Mouse (Mus musculus): ENCODE measurements around the gene Crcp.
"Not testable (repeated sequence)": the region's sequence is repeated elsewhere in the genome, so short reads cannot be mapped to it uniquely, and the experiment has no call there.

Crcp gene

DNA sequence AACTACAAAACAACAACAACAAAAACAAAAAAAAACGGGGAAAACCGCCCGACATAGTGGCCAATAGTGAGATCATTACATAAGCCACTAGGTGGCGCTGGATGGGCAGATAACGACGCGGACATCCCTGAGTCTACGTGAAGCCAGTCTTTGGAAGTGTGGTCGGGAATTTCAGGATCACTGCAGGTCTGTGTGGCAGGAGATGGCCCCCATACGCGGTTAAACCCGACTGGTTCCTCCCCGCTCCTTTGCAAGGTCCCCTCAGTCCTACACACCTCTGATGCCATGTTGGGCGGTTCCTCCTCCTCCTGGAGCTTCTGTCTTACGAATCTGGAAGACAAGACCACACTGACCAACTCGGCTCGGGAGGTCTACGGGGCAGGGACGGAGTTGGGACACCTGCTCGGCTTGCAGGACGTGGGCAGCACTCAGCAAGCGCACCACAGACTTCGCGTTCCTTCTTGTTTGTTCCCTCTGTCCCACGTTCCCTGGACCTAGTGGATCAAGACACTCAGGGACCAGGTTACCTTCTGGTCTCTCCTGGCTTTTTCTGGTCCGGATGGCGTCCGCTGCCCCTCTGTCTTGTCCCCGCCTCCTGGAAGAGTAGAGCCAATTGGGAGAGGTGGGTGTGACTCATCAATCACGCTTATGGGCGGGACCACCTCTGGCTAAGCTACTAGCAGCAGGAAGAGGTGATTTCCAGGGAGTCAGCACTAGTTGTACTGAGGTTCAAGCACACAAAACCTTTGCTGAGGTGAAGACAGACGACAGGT is 5.1 kb upstream of the Crcp start:
- peak; percentile 81 for DNase-seq (ENCODE audit: low read depth, low spot score)

DNA sequence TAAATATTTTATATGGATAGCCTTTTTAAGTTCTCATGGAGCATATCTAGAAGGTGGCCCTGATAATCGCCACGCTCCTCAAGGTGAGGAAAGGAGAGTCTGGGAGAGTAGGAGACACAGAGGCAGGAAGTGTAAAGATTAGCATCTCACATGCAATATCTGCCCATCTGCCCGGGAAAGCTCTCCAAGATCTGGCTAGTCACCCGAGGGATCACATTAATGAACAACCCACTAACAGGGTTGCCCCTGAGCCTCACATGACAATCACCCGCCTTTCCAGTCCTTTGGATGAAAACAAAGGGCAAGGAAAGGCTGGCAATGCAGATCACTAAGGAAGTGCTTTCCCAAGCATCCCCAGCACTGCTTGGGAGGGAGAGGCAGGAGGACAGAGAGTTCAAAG is 2.0 kb upstream of the Crcp start:
- no peak for DNase-seq (ENCODE audit: low read depth, low spot score)

DNA sequence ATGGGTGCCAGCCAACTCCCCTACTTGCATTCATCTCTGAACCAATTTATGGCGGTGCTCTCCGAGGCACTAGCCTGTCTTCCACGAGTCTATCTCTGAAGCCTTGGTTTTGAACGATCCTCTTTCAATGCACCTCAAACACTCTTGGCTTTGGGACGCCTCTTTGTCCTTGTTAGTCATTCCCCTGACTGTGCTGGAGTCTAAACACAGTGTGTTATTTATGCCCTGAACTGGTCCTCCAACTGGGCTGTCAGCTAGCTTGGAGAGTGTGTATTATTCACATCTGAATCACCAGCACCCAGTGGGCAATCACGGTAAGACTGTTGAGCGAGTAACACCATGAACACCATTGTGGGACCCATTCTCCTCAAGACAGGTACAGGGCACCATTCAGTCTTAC is 1.4 kb upstream of the Crcp start:
- no peak for DNase-seq (ENCODE audit: low read depth, low spot score)

DNA sequence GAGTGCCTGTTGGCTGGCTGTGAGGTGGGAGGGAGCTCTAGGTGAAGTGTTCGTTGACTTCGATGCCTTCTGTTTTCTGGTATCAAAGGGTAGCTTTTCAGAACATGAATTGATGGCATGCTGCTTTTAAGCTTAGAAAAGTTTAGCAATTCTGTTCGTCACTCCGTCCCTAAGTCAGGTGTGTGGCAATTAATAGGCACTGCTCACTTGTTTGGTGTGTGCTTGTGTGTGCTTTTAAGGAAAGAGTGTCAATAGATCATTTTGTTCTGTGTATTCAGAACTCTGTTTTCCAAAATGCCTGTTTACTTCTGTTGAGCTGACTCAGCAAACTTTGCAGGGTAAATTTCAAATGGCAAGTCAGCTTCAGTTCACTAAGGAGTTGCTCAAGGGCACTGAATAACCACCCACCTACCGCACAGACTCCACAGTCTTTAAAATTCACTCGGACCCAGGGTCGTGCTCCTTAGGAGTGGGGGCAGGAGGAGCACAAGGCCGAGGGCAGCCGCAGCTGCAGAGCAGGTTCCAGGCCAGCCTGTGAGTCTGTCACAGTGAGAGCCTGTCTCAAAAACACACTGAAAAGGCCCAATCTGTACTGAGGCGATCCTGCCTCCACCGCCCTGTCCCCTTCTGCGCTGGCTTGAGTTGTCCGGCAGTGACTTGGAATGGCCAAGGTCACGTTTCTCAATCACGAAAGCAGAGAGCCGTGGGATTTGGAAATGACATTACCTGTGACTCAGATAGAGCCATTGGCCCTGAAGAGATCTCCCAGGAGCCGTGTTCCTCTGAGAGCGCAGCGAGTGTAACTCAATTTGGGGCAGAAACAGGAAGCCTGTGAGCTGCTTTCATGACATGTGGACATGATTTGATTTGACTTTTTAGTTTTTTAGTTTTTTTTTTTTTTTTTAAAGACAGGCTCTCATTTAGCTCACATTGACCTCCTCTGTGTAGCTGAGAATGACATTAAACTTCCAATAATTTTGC is 2.6 kb downstream of the Crcp start:
- no peak for DNase-seq (ENCODE audit: low read depth, low spot score)

DNA sequence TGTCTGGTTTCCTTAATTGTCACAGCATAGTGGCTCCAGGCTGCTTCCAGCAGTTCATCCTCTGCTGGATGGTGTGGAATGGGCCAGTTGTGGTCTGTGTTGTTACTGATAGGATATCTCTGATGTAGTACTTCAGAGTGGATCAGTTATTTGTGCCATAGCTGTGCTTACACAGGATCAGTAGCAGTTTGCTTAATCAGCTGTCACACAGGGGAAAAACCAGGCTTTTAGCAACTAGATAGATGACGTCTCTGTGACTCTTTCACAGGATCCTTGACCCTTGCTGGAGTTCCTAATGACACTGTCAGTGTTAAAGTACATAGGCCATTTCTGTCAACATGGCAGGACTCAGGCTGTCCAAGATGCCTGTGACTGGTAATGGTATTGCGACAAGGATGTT is 4.8 kb downstream of the Crcp start:
- no peak for DNase-seq (ENCODE audit: low read depth, low spot score)

DNA sequence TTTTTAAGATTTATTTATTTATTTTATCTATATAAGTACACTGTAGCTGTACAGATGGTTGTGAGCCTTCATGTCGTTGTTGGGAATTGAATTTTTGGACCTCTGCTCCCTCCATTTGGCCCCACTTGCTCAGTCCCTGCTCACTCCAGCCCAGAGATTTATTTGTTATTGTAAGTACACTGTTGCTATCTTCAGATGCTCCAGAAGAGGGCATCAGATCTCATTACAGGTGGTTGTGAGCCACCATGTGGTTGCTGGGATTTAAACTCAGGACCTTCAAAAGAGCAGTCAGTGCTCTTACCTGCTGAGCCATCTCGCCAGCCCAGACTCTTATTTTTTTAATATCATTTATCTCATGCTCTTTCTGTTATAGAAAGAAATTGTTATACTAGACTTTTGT is 7.2 kb downstream of the Crcp start:
- not testable (repeated sequence) for DNase-seq (ENCODE audit: low read depth, low spot score)

DNA sequence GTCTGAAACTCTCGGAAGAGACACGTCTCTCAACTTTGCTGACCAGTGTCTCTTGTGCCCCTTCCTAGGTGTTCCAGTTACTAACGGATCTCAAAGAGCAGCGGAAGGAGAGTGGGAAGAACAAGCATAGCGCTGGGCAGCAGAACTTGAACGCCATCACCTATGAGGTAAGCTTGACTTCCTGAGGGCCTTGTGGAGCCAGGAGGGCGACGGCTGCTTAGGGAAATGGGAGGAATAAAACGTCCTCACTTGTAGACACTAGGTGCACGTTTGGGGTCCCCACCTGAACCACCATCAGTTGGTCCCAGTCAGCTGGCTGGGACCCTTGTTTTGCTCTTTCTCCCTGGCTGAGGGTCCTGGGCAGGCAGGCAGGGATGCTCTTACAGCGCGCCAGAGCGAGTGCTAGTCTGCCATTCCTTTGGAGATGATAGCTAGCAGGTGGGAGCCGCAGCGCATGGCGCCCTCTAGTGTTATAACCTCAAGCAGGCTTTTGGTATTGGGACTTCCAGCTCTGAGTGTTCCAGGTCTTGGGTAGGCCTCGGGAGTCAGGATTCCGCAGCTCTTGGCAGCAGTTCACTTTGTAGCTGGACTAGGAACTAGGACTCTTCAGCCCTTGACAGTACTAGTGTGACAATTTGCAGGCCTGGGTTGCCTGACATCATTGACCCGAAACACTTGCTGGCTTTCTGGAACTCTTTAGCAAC is 8.8 kb downstream of the Crcp start:
- peak; percentile 73 for DNase-seq (ENCODE audit: low read depth, low spot score)

DNA sequence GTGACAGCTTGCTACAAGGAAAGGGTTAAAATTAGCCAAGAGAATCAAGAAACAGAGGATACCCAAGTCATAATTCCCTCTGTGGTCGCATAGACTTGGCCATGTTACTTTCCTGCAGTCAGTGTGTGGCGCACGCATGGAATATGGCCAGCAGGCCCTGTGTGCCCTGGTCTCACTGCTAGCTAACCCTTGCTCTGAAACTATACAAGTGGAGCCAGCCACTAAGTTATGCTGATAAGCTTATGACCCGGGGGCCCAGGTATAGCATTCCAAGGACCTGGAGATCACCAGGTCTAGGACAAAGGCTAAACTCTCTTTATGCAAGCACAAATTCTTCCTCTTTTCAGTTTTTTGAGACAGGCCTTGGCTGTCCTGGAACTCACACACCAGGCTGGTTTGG is 11.7 kb downstream of the Crcp start:
- no peak for DNase-seq (ENCODE audit: low read depth, low spot score)

DNA sequence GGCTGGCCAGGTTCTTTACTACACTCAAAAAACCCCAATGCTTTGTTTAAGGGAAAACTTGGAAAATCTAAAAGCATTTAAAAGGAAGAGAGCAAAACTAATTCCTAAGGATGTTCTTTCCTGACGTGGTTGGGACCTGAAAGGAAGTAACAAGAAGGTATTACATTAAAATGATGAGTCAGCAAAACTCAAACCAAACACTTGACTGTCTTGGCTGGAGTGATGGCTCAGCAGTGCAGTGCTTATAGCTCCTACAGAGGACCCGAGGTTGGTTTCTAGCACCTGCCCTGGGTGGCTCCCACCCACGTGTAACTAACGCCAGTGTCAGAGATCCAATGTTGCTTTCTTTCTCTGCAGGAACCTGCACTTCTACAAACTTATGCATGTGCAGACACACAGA is 12.2 kb downstream of the Crcp start:
- DNase-seq (ENCODE audit: low read depth, low spot score), result no peak

DNA sequence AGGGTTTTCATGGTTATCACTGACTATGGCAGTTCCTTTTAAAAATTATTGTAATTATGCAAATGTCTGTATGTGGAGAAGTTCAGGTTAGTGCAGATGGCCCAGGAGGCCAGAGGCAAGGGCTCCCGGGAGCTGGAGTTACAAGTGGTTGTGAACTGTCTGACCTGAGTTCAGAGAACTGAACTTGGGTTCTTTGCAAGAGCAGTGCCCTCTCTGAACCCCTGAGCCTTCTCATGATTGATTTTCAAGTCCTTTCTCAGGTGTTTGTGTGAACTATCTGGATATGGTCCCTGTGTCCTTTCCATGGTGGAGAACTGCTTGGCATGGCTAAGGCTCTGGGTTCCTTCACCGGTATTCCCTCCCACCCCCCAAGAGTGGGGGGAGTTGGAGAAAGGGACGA is 14.7 kb downstream of the Crcp start:
- no peak for DNase-seq (ENCODE audit: low read depth, low spot score)

DNA sequence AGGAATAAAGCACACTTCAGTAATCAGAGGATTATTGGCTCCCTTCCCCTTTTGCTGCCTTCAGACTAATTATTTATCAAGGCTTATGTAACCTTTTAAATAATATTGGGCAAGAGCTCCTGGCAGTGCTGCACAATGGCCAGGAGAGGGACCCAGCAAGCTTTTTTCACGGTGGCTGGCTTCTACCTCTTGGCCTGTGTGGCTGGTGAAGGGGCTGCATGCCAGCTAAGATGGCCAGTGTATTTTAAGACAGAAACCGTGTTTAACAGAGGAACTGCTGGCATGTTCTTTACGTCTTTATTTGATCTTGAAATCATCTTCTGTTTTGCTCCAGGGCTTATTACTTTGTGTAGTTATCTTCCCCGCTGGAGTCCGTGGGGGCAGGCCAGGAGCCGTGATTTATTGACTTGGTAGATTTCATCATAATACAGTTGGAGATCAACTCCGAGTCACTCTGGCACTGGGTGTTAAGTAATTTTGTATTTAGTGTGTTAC is 15.2 kb downstream of the Crcp start:
- DNase-seq (ENCODE audit: low read depth, low spot score), result peak; percentile 88

DNA sequence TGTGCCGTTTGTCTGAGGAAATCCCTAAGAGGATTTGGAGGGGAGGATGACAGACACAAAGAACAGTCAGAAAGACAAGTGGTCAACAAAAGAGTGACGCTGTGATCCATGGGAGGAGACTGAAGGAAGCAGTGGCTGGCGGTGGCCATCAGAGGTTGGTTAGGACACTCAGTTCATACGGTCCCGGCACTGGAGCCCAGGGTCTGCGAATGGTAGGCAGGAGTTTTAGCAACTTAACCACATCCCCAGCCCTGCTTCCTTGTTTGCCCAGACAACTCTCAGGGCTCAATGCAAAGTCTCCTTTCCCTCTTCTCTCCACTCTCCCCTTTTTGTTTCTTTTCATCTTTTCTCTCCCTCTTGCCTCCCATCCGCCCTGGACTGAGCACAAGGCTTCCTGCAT is 17.0 kb downstream of the Crcp start:
- DNase-seq (ENCODE audit: low read depth, low spot score), result no peak

DNA sequence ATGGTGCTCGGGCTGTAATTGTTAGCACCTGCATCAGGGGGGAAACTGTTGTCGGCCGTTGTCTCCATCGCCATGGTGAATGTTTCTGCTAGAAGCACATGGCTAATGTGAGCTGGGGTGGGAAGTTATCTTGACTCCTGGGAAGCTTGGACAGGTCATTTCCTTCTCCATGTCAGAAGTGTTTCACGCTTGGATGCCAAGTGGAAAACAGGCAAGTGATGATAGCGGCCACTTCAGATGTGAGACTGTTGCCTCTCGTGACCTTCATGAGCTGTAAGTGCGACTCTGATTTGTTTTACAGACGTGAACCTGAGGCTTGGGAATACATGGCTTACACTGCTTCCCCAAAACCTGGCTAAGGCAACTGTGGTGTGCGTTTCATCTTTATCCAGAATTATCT is 17.5 kb downstream of the Crcp start:
- no peak for DNase-seq (ENCODE audit: low read depth, low spot score)

DNA sequence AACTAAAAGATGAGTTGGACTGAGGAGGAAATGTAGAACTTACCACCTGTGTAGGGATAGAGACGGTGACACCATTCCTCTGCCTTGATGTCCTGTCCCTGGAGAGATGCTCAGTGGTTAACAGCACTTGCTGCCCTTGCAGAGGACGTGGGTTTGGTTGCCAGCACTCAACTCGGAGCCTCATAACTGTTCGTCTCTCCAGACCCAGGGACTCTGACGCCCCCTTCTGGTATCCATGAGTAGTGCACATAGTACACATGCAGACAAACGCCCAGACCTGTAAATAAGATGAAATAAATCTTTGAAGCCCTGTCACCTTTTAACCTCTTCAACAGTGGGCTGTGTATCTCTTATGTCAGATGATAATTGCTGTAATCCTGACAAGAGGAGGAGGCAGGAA is 17.9 kb downstream of the Crcp start:
- no peak for DNase-seq (ENCODE audit: low read depth, low spot score)

DNA sequence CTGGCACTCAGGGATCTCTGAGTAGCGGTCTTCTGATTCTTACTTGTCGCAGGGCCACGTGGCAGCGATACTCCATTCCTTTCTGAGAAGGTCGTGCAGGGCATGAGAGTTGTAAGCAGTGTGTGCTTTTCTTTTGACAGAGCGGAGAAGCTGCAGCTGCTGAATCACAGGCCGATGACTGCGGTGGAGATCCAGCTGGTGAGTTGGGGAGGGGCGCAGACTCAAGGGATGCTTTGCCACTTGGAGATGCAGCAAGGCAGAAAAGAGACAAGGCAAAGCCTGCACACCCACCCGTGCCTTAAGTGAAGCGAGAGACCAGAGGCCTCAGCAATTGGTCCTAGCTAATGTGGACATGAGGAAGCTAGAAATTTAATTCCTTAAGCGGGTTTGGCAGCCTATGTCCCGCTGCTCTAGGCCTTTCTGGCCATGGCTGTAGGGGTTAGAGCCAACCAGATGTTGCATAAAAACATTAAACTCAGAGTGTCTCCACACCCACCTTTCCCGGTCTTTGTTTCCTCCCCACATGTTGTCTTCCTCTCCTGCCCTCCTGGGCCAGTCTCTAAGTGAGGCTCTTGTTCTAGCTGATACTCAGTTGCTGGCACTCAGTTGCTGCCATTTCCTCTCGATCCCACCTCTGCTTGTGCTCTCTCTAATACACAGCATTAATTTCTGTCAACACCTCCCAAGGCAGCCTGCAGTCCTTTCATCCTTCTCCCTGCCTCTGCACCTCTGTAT is 19.9 kb downstream of the Crcp start:
- DNase-seq (ENCODE audit: low read depth, low spot score), result no peak

DNA sequence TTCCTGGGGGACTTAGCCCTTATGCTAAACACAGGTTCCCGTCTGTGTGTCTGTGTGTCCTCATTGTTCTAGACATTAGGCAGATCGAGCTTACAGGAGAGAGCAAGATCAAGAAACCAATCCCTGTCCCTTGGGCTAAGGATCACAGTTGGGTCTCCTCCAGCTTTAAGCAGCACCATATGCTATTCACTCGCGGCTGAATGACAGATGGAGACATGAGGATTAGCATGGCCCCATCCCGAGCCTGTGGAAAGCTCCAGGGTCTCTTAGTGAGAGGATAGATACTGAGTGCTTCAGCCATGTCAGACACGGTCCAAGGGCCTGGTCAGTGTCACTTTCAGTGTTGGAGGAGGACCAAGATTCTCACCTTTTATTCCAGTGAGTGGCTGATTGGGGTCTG is 21.3 kb downstream of the Crcp start:
- no peak for DNase-seq (ENCODE audit: low read depth, low spot score)

DNA sequence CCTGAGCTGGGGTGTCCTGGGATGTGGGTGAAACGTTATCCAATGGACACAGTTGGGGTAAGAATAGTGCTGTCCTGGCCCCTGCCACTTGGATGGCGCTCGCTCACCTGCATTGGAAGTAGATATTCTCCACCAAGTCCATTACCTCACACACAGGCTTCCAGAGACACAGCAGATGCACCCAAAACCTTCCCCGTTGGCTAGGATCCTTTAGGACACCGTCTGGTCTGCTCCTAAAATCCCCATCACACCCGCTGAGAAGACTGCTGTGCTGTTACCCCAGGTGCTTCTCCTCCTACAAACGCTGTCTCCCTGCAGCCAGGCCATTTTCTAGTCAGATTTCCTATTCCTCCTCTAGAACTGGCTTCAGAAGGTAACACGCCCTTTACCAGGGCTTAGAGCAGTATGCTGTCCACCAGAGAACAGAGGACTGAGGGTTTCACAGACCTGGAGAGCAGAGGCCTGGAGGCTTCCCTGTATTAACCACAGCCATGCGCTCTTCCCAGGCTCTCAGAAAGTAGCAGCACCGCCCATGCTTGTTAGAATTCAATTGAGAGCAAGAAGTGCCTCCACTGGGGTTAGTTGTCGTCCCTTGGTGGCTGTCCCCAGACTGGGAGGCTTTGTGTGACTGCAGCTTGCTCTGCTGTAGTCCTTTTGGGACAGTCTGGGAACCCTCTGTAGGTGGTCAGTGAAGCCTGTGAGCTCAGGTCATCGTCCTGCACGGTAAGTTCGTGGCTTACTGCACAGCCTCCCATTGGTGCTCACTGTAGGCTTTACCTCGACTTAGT is 22.2 kb downstream of the Crcp start:
- DNase-seq (ENCODE audit: low read depth, low spot score), result no peak

DNA sequence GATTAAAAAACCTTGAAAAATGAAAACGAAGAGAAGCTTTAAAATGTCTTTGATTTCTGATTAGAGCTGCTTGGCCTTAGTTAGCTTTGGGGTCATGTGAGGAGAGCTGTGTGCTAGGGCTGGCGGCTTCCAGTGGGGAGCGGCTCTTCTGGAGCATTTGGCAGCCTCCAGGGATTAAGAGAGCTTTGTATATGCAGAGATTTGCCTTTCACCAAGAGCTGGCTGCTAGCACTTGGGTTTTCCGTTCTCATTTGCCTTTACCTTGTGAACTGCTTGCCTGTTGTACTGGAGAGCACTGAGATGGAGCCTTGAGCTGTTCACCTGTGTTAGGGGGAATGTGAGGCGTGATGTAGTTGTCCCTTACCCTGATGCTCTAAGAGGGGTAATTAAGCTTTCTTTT is 23.4 kb downstream of the Crcp start:
- DNase-seq (ENCODE audit: low read depth, low spot score), result no peak

DNA sequence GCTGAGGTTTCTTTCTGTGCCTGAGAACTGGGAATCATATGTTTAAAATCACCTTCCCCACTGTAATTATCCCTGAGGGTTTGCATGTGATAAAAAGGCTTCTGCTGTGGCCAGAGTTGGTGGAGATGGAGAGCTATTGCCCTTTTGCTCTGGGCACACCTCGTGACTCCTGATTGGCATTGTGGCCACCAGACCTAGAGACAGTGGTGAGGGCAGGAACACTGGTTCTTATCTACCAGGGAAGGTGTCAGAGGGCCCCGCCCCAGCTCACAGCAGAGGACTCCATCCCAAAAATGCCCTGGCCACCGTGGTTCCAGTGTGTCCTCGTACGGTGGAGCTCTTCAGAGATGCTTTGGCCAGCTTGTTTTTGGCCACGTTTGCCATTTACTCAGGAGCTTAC is 23.9 kb downstream of the Crcp start:
- no peak for DNase-seq (ENCODE audit: low read depth, low spot score)

DNA sequence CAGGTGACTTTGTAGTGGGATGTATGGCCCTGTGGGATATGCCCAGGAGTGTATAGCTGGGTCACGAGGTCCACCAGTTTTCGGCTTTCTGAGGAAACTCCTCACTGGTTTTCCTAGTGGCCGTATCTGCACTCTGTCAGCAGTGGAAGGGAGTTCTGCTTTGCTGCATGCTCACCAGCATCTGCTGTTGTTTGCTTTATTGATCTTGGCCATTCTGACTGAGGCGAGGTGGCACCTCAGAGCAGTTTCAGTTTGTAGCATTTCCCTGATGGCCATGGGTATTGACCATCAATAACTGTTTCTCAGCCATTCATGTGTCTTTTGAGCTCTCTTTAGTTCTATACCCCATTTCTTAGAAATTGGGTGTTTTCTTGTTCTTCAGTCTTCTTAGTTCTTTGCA is 26.6 kb downstream of the Crcp start:
- DNase-seq (ENCODE audit: low read depth, low spot score), result no peak

DNA sequence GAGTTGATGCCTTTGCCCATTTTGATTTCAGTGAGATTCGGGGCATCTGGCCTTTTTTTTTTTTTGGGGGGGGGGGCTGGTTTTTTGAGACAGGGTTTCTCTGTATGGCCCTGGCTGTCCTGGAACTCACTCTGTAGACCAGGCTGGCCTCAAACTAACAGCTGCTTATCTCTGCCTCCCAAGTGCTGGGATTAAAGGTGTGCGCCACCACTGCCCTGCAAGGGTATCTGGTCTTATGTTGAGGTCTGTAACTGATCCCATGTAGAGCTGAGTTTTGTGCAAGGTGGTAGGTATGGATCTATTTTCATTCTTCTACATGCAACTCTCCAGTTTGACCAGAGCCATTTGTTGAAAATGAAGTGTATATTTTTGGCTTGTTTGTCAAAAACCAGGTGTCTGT is 27.2 kb downstream of the Crcp start:
- no peak for DNase-seq (ENCODE audit: low read depth, low spot score)

Measured in skeletal muscle tissue, adult 2 months (tissue).